Mouse (Mus musculus) 3T3-L1 (cell line): ENCODE measurements at regions not wholly inside any gene's neighbourhood (a gene's known extent, or its start where the extent isn't known, plus 50 kb on each side); places are given as distances from the start of the nearest gene placed in this dataset.

Experiments
- DNase-seq: peaks from one replicate; pipeline ENCODE4 v3.0.0-alpha.2; 2015; ENCODE audit warnings: low read depth, low spot score

DNA sequence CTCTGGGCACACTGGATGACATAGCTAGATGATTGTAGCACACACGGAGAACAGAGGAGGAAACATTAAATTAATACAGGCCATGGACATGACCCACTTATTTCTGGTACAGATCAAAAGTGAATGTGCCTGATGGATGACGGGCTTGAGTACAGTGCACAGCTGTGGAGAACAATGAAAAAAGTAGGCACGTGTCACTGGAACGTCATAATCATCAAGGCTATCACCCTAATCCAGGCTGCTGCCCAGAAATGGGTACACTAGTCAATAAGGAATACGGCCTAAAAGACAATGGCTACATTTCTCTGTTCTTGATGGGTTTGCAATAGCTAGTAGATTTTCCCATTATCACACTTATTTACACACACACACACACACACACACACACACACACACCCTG is 118.3 kb upstream of the Prdm1 start:
- DNase-seq, result no peak

DNA sequence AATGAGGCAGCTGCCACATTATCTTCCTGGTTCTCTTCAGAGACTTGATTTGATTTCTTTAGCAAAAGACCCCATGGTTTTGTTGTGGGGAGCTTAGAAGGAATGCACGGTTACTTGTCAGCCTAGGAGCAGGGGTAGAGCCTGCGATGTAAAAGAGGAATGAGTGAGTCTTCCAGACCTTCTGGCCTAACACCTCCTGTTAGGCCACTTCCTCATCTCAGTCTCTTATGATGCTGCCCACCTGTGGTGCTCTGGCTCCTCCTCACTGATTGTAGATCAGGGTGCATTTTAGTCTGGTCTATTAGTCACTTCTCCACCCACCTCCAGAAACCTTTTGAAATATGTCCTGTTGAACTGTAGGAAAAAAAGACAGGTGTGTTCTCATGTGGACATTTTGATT is 113.3 kb upstream of the Prdm1 start:
- DNase-seq, result no peak

DNA sequence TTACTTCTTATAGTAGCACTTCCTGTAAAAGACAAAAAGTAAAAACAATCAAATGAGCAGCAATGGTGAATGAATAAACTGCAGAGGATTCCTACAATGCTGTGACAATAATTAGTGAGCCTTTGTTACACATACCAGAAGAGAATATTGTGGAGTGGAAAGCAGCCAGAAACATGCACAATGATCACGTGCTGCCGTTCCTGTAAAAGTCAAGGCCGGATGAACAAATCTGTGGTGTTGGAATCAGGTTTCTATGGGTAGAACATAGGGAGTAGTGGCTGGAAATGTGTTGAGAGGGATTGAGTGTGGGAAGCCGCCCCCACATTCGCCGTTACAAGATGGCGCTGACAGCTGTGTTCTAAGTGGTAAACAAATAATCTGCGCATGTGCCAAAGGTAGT is 112.3 kb upstream of the Prdm1 start:
- no peak for DNase-seq

DNA sequence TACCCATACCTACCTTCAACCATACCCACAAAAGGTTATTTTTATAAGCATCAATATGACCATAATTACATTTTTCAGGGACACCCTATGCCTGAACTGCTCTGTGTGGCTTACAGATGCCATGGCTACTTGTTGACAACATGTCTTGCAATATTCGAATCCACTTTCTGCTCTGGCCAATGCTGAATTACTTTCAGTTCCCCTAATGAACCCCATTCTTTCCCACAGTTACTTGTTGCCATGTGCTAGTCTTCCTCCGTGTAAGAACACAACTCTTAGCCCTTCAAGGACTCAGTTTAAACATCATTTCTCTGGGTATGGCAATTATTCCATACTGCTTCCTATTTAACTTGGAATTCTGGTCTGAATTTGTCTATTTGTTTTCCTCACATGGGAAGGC is 110.4 kb upstream of the Prdm1 start:
- DNase-seq, result no peak

DNA sequence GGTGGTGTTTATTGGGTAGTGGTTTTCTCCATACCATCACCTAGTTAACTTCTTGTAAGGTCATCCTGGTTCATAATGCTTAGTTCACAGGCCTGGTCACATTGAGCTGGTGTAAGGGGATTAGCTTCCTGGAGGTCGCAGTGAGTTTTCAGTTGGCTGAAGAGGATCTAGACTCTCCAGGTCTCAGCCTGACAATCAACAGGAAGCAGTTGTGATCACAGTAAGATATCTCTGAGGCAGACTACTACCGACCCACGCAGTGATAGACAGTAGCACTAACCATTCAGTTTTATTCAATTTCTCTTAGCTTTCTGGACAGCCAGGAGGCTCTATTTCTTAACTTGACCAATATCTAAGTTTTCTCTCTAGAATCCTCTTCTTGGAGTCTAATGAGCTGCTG is 108.5 kb upstream of the Prdm1 start:
- DNase-seq, result no peak

DNA sequence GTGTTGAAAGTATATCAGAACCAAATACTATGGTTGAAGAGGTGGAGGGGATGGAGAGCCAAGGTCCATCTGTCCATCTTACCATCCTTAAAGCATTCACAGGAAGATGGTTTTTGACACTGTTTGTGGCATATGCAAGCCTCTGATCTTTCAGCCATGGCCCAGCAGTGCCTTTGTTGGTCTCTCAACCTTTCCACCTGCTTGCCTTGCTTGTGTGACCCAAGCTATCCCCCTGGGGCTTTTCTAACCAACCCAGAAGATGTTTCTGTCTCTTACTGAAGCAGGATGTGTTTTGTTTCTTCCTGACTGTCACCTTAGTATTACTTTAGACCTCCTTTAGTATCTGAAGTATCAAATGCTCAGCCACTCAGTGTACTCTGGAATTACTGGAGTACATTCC is 107.8 kb upstream of the Prdm1 start:
- no peak for DNase-seq

DNA sequence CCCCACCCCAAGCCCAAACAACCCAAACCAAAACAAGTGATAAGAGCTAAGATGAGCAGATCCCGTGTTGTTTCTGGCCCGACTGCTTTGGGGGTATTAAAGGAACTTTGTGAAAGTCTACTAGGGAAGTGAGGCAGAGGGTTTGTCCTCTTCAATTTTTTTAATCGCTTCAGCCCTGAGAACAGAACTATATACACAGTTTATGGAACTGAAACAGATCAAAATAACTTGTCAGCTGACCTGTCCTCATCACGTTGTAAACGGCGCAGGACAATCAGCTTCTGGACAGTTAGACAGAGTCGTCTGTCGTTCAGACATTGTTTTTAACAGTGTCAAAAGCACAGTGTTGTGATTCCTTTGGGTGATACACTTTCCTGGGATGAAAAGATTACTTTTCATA is 103.3 kb upstream of the Prdm1 start:
- no peak for DNase-seq

- no peak for DNase-seq
Measured at GRCm38 (mm10) chr10:44630485-44630884, 102.2 kb upstream of the Prdm1 start.

DNA sequence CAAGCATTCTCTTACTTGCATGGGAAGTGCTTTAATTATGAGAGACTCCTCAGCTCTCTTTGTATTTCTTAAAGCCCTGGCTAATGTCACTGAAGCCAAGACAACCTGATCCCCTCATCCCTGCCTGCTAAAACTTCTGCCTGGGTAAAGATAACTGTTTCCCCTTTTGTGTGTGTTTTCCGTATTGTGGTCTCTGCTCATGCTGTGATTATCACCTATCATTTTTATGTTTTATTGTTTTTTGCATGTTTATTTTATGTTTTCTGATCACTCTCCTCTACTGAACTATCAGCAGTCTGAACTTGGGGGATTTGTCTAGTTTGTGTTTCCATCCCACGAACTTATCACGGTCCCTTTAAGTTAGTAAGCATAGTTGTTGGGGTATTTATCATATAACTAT is 100.1 kb upstream of the Prdm1 start:
- no peak for DNase-seq

DNA sequence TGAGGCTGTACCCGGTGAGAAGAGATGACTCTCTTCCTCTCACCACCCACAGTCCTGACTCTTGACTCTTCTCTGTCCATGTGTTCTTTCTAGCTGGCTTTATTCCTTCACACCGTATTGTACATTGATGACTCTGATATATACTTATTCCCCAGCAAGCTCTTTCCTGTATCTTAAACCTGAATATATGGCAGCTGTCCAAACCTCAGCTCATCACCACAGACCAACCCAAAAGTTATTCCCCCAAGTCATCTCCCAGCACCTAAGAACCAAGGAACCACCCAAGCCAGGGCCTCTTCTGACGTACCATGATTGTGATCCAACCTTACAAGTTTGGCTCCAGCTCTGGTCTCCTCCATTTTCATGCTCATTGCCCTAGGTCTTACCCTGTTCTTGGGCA is 99.1 kb upstream of the Prdm1 start:
- peak; percentile 3 for DNase-seq

GRCm38 (mm10) chr10:44625521-44625920 is 97.2 kb upstream of the Prdm1 start:
- no peak for DNase-seq

DNA sequence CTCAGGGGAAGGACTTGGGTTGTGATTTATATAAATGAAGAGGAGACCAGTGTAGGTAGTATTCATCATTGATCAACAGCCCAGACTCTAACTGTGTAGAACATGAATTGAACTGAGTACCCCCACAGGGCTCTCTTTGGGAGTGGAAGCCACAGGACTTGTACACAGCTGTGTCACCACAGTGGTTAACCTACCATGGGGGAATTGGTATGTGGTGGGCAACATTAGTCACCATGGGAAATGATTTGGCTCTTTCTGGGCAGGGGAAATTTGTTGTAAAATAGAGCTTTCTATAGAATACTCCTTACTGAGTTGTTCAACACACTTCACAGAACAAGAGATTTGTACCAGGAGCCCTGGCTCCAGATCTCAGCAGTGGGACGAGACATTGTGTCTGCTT is 87.3 kb upstream of the Prdm1 start:
- no peak for DNase-seq

DNA sequence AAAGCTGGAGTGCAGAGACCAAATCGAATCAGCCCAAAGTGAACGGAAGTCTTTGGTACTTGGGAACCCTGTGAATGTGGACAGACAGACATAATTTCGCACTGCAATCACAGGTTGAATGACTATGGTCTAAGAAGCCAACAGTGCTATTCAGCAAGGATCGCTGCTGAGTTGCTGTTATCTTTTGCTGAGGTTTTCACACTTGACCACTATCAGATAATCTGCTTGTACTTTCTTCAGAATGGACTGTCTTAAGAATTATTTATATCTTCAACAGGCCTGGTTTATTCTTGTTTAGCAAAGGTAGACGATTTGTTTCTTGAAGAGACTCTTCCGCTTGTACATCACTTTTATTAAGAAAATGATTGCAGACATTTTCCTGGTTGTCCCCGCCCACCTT is 84.3 kb upstream of the Prdm1 start:
- DNase-seq, result no peak

- DNase-seq, result no peak
Measured at GRCm38 (mm10) chr10:44611399-44611798, 83.1 kb upstream of the Prdm1 start.

DNA sequence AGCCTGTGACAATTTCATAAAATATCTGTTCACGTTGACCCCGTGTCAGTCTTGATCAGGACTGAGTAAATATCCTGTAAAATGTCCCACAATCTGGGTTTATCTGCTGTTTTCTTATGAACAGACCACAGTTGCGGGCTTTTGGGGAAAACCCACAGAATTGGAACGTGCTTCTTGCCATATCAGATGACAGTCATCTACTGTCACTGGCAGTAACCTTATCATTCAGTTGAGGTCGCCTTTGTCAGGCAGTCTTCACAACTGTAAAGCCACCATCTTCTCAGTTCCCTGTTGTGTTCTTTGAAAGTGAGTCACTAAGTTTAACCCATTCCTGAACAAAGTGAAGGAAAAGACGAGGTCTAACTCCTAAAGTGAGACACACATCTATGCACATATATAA is 80.9 kb upstream of the Prdm1 start:
- no peak for DNase-seq

DNA sequence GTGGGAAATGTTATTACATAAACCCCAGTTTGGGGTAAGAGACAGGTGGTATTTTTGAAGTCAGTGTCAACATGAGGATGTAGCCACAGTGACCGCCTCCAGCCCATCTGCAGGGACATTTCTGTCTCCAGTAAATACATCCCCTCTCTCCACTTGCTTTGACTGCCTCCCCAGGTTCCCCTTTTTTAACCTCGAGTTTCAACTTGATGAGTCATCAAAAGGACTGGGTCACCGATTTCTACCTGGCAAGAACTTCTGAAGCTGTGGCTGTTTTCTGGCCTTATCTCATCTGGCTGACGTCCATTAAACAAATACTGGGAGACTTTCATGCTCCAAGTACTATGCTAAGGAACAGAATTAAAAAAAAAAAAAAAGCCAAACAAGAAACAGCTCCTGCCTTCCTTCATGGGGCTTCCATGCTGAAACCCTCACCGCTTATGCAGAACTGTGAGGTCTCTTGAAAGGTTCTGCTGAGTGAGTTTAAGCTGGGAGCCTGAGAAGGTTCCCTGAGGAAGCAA is 79.1 kb upstream of the Prdm1 start:
- peak; percentile 4 for DNase-seq

DNA sequence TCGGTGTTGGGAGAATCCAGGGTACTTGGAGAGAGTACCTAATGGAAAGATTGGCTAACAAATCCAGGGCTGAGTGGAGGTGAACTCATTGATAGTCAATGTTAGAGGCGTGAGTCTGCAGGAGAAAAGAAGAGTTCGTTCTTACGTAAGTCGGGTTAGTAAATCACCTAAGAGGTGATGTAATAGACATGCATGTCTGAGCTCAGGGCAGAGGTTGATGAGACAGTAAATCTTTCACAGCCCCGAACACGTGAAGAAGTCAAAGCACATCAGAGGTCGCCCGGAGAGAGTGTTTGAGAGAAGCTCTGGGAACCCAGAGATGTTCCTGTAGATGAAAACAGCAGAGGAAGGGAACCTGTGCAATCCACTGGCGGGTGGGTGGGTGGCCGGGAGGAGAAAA is 76.2 kb upstream of the Prdm1 start:
- DNase-seq, result no peak

DNA sequence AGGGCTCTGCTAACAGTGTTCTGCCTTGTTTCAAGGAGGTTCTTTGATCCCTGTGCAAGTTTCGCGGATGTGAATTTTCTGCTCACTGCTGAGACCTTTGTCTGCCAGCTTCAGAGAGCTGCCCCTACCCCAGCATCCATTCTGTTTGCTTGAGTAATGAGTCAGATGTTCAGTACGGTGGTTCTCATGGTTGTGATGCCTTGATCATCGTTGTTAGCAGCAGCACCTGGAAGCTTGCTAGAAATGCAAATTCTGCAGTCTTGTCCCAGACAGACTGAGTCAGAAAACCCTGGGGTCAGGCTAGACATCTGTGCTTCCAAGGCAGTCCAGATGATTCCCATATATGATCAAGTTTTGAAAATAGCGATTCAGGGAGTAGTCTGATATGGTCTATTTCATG is 75.2 kb upstream of the Prdm1 start:
- DNase-seq, result peak; percentile 10

DNA sequence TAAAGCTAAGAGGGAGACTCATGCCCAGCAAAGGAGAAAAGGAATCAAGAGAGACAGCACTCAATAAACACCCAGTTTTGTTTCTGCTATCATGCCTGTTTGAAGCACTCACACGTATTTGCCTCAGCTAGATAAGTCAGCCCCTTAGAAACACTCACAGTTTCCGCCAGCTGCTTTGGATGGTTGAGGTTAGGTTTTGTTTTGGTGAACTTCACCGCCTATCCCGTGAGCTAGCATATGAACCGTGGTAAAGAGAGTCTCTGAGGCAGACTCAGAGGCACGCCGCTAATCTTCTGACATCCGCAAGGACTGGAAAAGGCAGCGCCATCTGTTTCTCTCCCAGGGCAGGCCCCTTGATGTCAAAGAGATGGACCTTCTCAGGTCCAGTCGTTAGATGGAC is 73.2 kb upstream of the Prdm1 start:
- DNase-seq, result no peak

DNA sequence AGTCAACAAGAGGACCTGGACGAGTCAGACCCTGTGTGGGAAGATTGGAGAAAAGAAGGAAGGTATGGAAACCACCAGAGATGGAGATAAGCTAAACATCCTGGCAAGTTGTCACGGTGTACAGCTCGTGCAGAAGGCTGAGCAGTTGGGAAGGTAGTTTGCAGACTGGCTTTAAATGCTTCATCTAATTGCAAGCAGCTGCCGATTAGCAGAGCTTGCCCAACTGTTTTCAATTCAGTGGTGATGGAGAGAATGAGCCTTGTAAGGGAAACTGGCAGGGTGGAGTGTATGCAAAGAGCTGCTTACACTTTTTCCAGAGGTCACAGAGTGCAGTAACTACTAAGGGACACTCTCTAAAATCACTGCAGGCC is 71.6 kb upstream of the Prdm1 start:
- peak; percentile 54 for DNase-seq

DNA sequence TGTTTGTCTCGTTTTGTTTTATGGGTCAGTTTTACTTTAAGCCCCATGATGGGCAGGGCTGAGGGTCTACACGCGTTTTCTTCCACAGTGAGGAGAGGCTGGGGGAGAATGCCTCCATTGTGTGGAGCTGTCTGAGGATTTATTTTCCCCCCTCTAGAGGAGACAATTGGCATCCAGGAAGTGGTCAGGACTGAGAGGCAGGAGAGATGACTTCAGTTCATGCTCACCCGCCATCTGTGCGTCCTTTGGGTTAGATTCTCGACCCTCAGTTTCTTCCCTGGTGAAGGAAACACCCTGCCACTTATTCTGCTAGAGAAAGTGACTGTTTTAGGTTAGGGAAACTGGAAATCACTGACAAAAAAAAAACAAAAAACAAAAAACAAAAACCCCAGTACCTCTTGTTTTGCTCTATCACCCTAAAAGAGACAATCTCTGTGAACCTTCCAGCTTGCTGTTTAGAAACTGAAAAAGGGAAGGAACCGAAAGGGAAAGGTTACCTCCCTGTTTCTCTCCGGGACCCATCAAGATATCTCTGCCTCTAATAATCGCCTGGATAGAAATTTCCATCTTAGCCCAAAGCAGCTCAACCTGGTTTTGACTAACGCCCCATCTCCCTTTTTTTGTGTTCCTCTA is 71.1 kb upstream of the Prdm1 start:
- peak; percentile 6 for DNase-seq

GRCm38 (mm10) chr10:44598615-44599014 is 70.3 kb upstream of the Prdm1 start:
- no peak for DNase-seq

- DNase-seq, result no peak
Measured at GRCm38 (mm10) chr10:44595932-44596331, 67.6 kb upstream of the Prdm1 start.

- DNase-seq, result no peak
Measured at GRCm38 (mm10) chr10:44589842-44590241, 61.5 kb upstream of the Prdm1 start.
